Mouse (Mus musculus) adrenal gland, postnatal 4 days (tissue): ENCODE measurements around the gene Tcf15. TPM values are rescaled to one million over a fixed set of nuclear protein-coding genes. Genes with fewer than 3 reads are reported as not detected.

Experiments
- DNase-seq, 2 experiments: peaks; one replicate each; pipeline ENCODE4 v3.0.0; 2021 to 2022; ENCODE audit warnings: low spot score in 2 of 2, mixed read lengths in 2 of 2
- total RNA-seq, 2 experiments: library from RNA; stranded (reverse); gene quantifications; 2 replicates each; pipeline ENCODE4 v1.2.3; 2021

The Tcf15 gene
- total RNA-seq, 2 experiments from 2014 or later, result 7.7 to 9.3 TPM

DNA sequence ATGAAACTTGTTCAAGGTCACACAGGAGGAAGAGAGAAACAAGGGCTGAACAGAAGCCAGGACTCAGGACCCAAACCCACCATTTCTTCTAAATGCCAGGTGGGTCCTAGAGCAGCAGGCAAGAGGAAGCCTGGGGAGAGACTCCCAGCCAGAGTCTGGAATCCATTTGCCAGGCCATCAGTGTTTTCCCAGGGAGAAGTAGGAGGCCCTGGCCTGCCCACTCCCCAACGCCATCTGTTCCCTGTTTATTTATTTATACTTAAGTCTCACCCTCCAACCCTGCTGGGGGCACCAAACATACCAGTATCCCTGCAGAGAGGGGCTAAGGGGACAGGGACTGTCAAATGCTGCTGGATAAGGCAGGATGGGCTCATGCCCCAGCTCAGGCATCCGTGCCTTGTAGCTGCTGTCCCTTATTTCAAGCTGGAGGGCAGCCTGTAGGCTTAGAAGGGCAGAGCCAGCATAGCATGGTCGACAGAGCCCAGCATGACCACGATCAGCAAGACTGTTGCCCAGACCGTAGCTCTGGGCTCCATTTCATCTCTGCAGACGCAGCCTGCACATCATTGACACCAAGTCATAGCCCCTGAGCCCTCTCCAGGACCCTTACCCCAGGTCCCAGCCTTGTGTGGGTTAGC is 24.0 kb upstream of the Tcf15 start:
- no peak for DNase-seq

DNA sequence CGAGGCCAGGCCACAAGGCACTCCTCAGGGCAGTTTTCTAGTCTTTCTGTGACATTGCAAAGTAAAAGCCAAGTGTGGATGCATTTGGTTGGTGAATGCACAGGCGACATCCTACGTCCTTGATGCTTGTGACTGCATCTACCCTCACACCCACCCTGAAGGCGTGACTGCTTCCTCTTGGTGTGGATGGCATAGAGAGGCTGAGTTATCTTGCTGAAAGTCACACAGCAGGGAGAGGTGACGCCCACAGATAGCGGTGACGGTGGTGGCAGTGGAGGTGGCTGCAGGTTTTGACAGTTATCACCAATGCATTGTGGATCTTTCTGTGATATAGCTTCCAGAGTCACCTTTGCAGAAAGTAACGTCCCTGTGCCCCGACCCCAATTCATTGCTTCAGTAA is 20.5 kb upstream of the Tcf15 start:
- no peak for DNase-seq

DNA sequence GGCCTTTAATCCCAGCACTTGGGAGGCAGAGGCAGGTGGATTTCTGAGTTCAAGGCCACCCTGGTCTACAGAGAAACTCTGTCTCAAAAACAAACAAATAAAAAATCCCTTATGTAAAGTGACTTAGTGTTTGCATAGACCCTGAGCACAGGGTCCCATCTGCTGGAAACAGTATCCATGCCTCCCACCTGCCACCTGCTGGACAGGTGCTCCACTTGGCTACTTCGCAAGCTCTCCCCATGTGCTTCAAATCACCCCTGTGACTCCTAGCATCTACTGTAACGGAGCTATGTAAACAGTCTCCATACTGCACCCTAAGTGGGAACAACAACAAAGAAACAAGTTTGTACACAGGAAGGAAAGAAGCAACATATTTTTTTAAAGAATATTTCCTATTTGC is 14.8 kb upstream of the Tcf15 start:
- DNase-seq, result no peak

DNA sequence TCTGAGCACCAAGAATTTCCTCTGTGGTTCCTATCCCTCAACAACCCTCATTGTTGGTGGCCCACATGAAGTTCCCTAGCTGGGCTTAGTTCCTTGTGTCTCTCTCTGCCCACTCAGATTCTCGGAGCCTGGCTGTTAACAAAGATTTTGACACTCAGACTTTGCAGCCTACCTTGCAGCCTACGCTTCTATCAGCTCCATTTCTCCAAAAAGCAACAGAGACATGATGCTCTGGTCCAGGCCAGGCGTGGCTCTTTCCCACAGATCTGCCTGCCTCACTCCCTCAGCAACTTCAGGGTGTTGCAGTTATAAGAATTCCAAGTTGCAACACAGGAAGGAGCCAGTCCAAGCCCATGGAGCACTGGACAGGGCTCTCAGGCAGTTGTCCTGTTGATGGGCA is 13.6 kb upstream of the Tcf15 start:
- DNase-seq, result no peak

DNA sequence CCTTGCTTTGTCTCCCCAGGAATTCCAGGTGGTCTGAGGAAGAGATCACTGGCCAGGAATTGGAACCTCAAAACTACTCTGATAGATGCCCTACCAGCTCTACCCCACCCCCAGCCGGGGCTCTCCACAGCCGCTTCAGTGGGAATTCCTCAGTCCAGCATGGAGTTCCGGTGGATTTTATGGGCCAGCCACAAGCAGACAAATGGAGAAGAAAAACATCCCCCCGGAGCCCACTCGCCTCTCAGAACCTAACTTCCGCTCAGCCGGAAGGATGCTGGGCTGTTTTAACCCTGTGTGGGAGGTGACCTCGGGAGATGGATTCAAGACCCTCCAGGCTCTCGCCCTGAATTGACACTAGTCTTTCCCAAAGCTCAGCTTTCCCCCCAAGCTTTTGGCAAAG is 11.3 kb upstream of the Tcf15 start:
- DNase-seq, result no peak

DNA sequence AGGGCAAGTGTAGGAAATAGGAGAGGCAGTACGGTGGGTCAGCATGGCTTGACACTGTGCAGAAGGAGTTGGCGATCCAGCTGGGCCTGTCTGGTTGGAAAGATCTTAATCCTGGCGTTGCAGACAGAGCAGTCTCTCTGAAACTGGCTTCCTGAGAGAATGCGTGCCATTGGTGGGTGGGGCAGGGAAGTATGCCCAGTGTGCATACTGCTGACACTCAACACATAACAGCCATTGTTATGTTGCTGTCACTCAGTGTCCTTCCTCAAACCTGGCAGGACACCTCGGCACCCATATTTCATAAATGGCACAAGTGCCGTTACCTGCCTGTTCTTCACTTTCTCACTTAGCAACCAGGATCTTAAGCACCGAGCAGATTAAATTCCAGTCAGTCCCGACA is 10.7 kb upstream of the Tcf15 start:
- DNase-seq, result no peak

DNA sequence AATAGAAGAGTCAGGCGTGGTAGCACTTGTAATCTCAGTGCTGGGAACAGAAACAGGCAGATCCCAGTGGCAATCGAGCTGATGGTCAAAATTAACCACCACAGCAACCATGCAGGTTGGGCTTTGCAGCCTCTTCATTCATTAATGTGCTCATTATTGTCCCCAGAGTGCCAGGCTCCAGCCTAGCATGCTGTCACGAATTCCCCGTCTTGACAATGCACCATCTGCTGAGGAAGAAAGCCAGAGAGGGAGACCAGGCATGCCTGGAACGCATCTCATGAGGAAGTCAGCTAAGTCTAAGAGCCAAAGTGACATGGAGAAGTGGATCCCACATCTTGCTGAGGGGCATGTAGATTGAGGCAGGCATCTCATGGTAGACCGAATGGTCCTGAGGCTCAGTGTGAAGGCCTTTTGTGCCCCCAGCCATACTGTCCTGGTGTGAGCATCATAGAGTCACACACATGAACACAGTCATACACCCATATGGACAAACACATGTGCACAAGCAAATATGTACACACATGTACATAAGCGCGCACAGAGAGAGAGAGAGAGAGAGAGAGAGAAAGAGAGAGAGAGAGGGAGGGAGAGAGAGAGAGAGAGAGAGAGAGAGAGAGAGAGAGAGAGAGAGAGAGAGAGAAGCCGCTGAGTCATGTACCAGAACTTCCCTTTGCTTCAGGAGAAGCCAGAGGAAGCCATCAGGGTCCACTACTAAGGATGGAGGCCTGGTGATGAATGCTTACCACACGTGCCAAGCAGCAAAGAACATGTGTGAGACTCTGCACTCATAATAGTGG is 4.0 kb upstream of the Tcf15 start:
- no peak for DNase-seq

DNA sequence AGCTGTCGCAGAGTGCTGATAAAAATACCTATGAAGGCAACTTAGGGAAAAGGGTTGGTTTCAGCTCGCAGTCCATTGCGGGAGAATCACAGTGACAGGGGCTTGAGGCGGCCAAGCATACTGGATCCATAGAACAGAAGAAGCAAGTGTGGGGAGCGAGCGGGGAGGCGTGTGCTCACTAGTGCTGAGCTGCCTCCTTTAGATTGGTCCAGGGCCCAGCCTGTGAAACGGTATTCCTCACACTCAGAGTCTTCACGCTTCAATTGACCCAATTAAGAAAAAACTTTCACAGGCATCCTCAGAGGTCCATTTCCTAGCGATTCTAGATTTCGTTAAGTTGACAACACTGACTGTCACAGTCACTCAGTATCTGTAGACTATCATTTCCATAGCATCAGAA is 2.4 kb upstream of the Tcf15 start:
- no peak for DNase-seq

DNA sequence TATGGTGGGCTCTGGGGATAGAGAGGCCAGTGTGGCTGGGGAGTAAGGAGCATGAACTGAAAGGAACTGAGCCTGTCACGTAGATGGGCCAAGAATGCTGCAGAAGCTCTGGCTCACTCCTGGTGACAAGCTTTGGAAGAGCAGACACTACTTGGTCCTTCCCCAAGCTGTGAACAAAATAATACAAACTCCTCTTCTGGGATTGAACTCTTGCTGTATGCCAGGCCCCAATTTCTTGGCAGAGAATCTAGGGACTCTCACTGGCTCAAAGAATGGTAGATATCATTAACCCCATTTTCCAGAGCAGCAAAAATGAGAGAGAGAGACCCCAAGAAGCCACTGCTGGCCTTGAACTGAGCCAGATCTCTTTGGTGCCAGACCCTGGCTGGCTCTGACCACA is 1.9 kb upstream of the Tcf15 start:
- no peak for DNase-seq

DNA sequence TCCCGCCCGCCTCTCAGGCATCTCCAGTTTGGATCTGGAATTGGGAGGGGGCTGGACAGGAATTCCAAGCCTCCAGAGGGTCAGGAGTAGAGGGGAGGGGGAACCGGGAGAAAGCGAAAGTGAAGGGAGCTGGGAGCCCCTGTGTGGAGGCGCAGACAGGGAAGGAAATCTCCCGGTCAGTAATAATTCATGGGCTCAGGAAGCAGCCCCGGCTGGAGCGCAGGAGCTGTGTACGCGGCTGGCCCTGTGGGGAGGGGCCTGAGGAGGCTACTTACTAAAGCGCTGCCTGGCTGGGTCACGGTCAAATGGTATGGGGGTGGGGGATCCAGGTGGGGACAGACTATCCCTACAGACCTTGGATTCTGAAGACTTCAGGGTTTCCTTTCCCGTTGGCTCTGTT is 1.3 kb upstream of the Tcf15 start:
- DNase-seq, result no peak

DNA sequence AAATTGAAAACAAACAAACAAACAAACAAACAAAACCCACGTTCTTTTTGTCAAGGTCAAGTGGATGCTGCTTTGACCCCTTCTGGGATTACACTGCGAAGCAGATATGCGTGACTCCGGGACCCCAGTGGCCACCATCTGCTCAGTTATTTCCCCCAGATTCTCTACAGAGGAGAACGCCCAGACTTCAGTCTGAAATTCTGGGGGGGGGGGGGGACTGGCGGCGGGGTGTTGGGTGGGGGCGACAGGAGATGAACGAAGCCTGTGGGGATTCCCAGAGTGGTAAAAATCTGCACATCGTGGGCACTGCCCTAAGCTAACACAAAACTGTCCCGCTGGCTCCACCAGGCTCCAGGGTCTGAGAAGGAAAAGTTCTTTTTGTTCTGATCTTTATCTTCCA is 790 bp upstream of the Tcf15 start:
- no peak for DNase-seq

DNA sequence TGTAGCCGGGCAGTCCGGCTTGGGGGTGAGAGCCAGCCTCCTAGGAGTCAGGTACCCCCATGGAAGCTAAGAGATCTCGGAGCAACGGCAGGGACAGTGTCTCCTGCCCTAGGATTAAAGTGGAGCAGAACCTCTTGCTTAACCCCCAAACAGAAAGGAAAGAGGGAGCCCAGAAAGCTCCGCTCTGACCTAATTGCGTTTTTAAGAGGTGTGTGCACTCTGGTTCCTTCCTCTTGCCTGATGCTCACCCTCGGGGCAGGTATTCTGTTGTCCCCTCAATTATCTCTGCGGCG is 743 bp downstream of the Tcf15 start:
- DNase-seq, result no peak

DNA sequence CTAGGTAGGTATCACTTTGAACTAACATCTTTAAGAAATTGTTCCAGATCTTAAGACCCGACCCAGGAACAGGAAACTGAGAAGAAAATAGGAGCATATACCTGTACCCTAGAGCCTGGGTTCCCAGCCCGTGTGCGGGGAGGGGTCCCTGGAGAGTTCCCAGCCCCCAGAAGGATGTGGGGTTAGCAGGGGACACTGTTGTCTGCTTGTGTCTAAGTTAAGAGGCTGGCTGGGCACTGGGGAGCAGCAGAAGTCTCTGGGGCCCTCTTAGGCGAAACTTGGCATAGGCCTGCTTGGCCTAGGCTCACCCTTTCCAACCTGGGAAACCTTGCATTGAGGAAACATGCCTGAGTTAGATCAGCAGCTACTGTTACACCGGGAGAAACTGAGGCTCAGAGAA is 1.1 kb downstream of the Tcf15 start:
- DNase-seq, result no peak

DNA sequence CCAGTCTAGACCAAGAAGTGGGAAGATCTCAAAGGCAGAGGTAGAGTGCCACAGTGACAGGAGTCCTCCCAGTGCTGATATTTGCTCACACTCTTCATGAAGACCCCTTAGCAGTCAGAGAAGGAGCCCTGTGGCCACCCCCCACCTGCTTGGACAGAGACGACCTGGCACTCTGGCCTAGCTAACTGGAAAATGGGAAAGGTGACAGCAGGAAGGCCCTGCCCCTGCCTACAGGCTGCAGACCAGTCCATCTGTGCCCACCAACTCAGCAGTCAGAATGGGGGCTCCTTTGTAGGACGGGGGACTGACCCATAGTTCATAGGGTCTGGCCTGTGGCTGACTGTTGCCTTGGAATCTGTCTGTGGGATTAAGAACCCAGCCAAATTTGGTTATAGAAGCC is 2.4 kb downstream of the Tcf15 start:
- no peak for DNase-seq

DNA sequence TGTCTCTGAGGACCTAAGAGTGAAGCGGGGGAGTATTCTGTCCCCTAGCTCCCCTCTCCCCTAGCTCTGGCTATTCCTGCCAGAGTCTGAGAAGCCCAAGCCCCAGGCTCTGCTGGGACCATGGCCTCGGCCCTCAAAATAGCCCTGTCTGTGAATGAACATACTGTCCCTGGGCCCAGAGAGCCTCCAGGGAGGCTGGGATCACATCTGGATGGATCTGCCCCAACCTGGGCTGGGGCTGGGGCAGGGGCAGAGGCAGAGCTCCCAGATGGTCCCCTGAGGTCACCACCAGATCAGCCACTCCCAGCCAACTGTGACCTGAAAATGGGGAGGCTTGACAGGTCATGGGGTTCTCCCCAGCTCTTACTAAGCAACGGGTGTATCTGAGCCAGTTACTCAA is 3.7 kb downstream of the Tcf15 start:
- DNase-seq, result no peak

DNA sequence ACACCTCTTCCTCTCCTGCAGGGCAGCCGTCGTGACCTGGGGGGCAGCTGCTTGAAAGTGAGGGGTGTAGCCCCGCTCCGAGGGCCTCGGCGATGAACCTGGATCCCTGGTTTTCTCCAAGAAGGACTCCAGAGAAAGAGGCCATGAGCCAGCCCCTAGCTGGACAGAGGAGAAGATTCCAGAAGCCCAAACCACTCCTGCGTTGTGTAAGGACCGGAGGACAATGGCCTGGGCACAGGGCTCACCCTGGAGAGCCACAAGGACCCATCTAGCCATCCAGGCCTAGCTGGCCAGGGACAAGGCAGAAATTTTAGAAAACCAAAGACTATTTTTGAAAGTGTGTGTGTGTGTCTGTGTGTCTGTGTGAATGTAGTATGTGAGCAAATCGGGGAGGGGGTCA is 5.3 kb downstream of the Tcf15 start:
- no peak for DNase-seq

DNA sequence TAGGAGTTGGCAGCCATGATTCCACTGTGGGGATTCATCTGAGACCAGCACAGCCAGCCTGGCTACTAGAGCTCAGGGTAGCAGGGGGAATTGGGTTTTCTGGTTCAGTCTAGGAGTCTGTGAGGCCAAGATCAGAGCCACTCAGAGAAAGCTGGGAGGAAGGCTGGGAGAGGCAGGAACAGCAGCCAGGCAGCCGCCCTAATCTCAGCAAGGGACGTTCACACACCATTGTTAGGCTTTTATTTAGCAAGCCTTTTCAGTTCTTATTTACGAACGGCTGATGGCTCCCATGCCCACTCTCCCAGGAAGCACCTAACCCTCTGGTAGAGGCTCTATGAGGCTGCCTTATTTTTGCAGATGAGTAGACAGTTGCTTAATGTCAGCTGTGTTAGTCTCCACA is 6.5 kb downstream of the Tcf15 start:
- DNase-seq, result no peak

DNA sequence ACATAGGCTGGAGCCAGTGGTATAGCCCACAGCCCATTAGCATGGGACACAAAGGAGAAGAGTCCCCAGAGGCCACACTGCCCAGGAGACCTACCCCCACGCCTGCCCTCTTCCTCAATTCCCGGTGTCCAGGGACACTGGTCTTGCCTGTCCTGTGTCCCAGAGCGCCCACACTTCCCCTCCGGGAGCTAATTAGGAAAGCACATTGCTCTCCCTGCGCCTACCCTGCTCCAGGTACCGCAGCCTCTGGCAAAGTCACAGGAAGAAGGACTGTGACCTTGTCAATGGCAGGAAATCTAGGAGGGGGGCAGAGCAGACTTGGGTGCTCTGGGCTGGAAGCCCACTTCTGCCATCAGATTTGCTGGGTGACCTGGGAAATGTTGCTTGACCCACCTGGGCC is 7.0 kb downstream of the Tcf15 start:
- no peak for DNase-seq

DNA sequence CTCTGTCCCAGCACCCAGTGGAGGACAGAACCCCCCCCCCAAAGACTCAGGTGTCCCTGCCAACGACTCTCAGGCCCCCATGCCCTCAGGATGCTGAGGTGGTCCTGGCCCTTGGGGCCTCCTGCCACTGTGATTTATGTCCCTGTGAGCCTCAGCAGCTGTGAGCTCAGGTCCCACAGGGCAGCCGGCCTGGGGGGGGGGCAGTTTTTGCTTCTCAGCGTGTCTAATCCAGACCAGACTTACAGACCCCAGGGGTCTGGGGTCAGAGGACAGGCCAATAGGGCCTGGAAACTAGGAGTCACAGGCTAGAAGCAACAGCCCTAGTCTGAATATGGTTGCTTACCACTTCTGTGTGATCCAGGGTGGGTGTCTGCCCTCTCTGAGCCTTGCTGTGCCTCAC is 10.0 kb downstream of the Tcf15 start:
- DNase-seq, result no peak

DNA sequence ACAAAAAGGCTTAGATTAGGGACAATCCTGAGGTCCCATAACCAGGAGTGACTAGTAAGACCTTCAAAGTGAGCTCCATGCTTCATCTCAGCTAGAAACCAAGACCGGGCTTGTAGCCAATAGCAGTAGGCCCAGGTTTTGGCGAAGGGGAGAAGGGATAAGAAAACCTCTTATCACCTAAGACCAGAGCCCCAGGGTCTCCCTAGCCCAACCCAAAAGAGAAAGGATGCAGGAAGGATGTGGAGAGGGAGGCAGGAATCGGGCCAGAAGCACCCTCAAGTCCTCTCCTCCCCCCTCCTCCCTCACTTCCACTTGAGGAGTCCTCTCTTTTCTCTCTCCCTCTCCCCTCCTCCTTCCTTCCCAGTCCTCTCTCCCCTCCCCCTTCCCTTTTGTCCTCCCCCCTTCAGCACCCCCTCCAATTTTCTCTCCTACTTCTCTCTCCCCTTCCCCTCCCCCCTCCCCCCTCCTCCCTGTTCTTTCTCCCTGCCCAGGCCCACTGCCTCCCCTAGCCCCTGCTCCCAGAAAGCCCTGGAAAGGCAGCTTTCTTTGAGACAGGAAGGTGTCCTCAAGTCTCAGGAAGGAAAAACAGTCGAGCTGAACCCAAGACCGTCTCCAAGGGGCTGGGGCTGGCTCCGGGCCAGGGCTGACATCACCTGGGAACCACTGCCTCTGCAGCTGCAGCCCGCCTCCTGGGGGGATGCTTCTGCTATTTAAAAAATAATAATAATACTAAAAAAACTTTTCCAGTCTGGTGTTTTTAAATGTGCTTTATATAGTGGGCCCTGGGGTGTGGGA is 12.2 kb downstream of the Tcf15 start:
- DNase-seq, result no peak

DNA sequence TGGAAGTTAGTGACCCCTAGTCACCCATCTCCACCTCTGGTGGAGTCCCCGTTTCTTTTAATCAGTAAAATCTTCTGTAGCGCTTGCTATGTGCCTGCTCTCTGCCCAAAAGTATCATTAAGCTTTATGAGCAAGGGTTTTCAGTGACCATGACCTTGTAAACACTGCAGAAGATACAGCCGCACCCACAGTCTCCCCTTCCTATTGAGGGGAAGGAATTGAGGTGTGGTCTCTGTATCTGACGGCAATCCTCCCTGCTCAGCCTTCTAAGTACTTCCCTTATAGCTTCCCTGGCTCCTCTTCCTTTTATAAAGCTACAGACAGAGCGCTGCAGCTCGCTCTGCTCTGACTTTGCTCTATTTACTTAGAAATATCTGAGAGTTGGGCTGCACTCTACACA is 13.1 kb downstream of the Tcf15 start:
- no peak for DNase-seq

DNA sequence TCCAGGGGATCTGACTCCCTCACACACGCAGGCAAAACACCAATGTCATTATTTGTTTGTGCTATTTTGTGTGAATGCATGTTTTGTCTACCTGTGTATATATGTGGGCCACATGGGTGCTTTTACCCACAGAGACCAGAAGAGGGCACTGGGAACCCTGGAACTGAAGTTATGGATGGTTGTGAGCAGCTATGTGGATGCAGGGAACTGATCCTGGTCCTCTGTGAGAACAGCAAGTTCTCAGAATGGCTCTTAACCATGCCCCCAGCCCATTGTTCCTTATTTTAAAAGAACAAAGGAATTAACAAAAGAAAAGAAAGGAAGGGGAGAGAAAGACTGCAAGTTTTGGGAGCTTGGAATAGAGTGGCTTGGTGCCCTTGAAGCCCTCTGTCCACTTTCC is 16.1 kb downstream of the Tcf15 start:
- no peak for DNase-seq

DNA sequence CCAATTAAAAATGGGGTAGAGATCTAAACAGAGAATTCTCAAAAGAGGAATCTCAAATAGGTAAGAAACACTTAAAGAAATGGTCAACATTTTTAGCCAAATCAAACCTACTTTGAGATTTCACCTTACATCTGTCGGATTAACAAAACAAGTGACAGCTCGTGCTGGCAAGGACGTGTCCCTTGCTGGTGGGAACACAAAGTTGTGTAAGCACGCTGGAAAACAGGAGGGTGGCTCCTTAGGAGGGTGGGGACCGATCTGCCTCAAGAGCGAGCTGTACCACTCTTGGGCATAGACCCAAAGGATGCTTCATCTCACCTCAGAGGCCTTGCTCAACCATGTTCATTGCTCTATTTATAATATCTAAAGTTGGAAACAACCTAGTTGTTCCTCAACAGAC is 22.9 kb downstream of the Tcf15 start:
- DNase-seq, result no peak
